Mouse (Mus musculus) olfactory bulb, adult 2 months (tissue): ENCODE results near the gene Myo18b.

Source experiments
- CTCF ChIP-seq: fragments of 200-500 bp; IDR thresholded peaks from 2 replicates; pipeline ENCODE4 v1.5.1; 2012; ENCODE audit warnings: low read depth, mild to moderate bottlenecking, low read length, moderate library complexity; ENCODE audit not compliant: insufficient read depth
- POLR2A ChIP-seq: fragments of 200-500 bp; IDR thresholded peaks from 2 replicates; pipeline ENCODE4 v1.6.1; 2012; ENCODE audit warnings: mild to moderate bottlenecking, low read depth, low read length, moderate library complexity; ENCODE audit not compliant: insufficient read depth

DNA sequence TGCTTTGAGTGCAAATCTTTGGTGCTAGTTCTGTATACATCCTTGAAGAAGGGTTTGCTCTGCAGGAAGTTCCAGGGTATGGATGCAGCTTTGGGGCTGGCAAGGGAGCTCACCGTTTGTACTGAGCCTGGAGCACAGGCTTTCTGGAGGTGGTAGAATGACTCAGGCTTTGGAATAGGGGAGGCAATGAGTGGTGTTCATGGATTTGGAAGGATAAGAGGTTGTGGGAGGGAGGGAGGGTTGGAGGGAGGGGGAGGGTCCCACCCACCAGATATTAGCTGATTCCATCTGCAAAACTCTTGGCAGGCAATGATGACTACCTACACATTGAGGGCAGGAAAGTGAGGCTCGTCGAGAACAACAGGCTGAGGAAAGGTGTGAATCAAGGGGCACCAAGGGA, 195.4 kb downstream of the Myo18b start:
- TF ChIP-seq CTCF (no peak), POLR2A (no peak)
